Mouse (Mus musculus): Measurements from ENCODE around the gene Fam19a4.
A peak's percentile ranks its signal among the peaks of the same experiment; 100 is the strongest.

Fam19a4 gene

GRCm38 (mm10) chr6:97060074-97060681, at the start of gene Fam19a4:
TSS of gene Fam19a4 (minus strand) at chr6:97060413.
- peak in 1 of 2 experiments; percentile 19 for DNase-seq (ENCODE audit: low spot score in 2 of 2)

GRCm38 (mm10) chr6:97106777-97107176, 46.6 kb upstream of the Fam19a4 start:
- DNase-seq (ENCODE audit: low spot score in 2 of 2), result peak in 1 of 2 experiments; percentile 48

GRCm38 (mm10) chr6:97106106-97106505, 45.9 kb upstream of the Fam19a4 start:
- no peak for DNase-seq (ENCODE audit: low spot score in 2 of 2)

DNA sequence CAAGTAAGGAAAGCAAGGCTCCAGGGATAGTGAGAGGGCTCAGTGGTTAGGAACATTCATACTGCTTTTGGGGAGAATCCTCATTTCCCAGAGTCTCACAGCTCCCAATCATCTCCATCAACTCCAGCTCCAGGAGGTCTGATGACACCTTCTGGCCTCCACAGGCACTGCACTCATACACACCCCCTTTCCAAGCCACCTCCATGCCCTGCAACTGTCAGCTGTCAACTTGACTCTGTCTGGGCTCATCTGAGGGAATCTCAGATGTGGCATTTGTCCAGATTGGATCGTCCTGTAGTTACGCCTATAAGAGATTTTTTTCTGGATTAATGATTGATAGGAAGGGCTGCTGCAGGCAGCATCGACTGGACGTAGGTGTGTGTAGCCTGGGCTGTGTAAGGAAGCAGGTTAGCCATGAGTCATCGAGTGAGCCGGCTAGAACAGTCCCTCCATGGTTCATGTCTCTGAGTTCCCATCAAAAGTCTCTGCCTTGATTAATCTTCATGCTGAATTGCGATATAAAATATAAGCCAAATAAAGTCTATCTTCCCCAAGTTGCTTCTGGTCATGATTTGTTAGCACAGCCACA, 44.1 kb upstream of the Fam19a4 start:
- DNase-seq (ENCODE audit: low spot score in 2 of 2), result no peak

DNA sequence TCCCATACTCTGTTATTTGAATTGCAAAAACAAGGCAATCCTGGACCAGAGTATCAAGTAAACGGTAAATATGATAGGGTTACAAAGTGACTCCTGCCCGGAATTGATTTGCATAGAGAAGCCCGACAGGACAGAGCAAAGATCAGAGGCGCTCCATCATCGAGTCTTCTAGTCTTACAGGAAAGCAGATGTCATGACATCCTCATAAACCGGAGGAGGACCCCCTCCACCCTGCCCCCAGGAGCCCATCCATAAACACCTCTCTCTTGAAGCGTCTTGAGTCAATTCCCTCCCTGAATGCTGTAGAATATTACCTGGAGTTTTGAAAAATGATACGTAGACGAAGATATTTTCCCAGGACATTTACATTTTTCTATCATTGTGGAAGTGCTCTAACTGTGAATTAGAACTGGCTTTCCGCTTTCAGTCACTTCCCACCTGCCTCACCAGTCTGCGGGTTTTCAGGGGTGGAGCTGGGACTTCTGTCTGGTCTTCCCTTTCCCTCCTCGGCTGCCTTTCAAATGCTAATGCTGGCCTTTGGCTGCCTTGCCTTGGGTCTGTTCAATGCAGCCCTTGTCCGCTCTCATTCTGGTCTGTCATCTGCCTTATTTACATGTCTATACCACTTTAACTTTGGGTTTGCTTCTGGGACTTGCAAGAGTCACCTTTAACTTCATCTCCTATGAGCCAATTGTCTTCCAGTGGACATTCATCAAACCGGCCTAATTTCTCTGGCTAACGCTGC, 41.9 kb upstream of the Fam19a4 start:
- no peak for DNase-seq (ENCODE audit: low spot score in 2 of 2)

DNA sequence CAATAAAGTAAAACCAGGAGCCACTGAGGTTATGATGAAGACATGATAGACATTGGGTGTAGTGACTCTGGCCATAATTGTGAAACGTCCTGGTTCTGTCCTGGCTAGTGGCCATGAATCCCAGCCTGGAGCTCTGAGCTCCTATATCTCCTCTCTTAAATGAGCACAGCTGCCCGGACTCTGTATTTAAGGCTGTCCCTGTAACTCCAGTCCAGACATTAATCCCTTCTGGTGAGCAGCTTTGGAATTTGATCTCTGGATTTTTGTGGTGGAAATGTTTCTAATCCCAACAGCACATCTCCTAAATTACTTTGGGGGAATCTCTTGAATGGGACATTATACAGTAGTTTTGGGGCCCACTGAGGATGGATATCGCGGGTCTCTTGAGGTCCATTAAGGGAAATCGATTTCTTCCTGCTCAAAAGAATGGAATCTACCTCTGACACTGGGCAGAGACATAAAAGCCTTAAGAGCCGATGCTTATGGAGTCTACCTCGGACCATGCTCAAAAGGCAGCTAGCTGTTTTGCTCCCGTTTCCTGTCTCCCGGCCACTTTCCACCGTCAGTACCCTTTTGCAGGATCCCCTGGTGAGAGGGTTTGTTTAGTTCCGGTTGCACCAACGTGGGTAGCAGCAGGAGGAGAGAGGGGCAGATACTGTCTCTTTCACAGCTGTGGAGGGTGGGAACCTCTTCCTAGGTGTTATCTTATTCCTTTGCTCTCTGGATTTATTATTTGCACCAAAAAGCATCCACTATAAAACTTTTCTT, 41.2 kb upstream of the Fam19a4 start:
- DNase-seq (ENCODE audit: low spot score in 2 of 2), result no peak

- no peak for DNase-seq (ENCODE audit: low spot score in 2 of 2)
These were observed 22.1 kb upstream of the Fam19a4 start for GRCm38 (mm10) chr6:97082336-97082735.

- DNase-seq (ENCODE audit: low spot score in 2 of 2), result no peak
These were observed 19.8 kb upstream of the Fam19a4 start for GRCm38 (mm10) chr6:97080016-97080415.

DNA sequence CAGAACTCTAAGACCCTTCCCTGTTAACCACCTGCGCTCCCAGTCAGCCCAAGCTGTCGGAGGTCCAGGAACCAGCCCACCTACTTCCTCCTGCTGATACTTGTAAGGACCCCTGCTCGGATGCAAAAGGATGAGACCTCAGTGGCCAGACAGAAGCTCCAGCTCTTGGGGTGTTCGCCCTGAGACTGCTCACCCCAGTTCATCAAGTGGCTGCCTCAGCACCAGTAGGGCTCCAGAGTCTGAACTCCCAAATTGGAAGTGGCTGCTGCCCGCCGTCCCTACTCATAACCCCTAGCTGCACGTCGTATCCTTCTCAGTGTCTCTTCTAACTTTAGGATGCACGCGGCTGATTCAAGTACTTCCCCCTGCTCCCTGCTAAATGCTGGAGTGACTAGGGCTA, 614 bp downstream of the Fam19a4 start:
- DNase-seq (ENCODE audit: low spot score in 2 of 2), result no peak

GRCm38 (mm10) chr6:97052196-97052770, 7.9 kb downstream of the Fam19a4 start:
- DNase-seq (ENCODE audit: low spot score in 2 of 2), result no peak

DNA sequence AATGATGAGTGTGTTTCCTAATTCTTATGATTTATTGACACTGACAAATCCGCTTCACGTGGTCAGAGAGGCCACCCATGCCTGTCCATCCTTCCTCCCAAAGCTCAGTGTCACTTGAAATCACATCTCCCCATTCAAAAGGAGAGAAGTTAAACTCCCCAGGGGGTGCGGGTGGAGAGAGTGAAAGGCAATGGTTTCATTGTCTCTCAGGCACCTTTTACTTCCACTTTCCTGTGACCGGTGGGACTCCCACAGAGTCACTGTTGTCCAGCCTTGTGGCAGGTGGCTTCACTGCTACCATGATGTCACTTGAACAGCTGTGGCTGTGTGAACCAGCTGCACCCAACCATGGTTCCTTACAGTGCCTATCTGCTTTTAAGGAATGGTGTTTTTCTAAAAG, 11.8 kb downstream of the Fam19a4 start:
- DNase-seq (ENCODE audit: low spot score in 2 of 2), result no peak

DNA sequence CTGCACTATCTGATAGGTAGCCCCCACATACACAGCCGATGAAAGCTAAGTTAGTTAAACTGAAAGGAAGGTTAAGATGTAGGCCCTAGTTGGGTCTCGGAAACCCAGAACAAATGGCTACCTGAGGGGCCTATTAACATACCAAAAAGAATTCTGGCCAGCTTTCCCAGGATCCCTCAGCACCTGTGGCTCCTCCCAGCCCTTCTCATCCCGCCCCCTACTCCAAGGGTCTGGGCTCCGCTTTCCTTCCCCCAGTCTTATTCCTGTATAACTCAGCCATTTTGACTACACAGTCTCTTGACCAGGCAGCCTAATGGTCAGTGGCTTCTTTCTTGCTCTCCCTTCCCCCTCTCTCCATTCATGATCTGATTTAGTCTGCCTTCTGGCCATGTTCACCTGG, 13.7 kb downstream of the Fam19a4 start:
- no peak for DNase-seq (ENCODE audit: low spot score in 2 of 2)

GRCm38 (mm10) chr6:97027110-97027677, 33.0 kb downstream of the Fam19a4 start:
- DNase-seq (ENCODE audit: low spot score in 2 of 2), result no peak

DNA sequence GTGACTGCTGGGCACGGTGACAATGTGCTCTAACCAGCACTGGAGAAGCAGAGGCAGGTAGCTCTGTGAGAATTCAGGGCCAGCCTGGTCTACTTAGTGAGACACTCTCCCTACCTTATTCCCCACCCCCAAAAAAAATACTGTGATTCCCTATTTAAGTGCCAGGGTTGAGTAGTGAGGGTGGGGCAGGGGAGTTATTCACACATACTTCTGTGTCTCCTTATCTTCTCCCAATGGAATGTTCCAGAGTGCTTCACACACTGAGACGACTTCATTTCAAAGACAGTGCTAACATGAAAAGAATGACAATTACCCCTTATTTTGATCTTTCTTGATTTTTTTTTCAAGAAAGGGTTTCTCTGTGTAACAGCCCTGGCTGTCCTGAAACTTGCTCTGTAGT, 40.9 kb downstream of the Fam19a4 start:
- DNase-seq (ENCODE audit: low spot score in 2 of 2), result no peak

DNA sequence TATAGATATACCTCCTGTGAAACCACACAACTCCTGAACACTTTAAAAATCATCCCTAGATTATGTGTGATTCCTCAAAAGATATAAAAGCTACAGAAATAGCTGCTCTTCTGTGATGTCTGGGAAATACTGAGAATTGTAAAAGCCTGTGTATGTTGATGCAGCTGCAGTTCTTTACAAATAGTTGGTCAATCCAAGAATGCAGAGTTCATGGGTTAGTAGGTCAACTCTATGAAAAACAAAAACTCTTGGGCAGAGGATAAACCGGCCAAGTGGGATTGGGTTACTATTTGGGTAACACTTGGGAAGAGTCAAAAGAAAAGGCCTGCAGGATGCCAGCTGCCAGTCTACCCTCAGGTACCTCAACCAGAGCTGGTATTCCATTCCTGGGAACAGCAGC, 43.5 kb downstream of the Fam19a4 start:
- DNase-seq (ENCODE audit: low spot score in 2 of 2), result no peak

- DNase-seq (ENCODE audit: low spot score in 2 of 2), result no peak
These were observed 44.2 kb downstream of the Fam19a4 start for GRCm38 (mm10) chr6:97016018-97016417.

GRCm38 (mm10) chr6:97006513-97007094, 53.6 kb downstream of the Fam19a4 start:
- DNase-seq (ENCODE audit: low spot score in 2 of 2), result peak in 1 of 2 experiments; percentile 56

DNA sequence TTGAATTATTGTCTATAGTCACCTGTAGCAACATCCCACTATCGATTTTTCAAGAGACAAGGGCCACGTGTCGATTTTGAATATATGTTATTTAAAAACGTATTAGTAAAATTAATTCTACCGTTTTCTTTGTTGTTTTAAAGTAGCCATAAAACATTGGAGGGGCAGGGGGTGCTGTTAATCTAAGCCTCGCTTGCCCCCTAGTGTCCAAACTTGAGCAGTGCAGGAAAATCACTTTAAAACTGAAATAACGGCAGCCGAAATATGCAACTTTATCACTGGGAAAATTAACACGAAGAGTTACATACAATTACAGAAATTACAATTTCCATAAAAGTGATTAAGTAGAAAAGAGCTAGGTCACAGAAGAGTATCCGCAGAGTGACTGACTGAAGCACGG, 55.2 kb downstream of the Fam19a4 start:
- DNase-seq (ENCODE audit: low spot score in 2 of 2), result peak in 1 of 2 experiments; percentile 31

- DNase-seq (ENCODE audit: low spot score in 2 of 2), result no peak
These were observed 64.6 kb downstream of the Fam19a4 start for GRCm38 (mm10) chr6:96995556-96996159.

GRCm38 (mm10) chr6:96991741-96992140, 68.5 kb downstream of the Fam19a4 start:
- DNase-seq (ENCODE audit: low spot score in 2 of 2), result no peak

GRCm38 (mm10) chr6:96977537-96977936, 82.7 kb downstream of the Fam19a4 start:
- DNase-seq (ENCODE audit: low spot score in 2 of 2), result no peak

Measured in cerebellum, postnatal 4 days (tissue).